Mouse (Mus musculus) liver, adult 10 weeks (tissue): Measurements from ENCODE around the gene Cyp2j9. TPM values are rescaled to one million over a fixed set of nuclear protein-coding genes. Genes with fewer than 3 reads are reported as not detected.

ENCODE experiments used
- polyA plus RNA-seq: library from polyadenylated mRNA; stranded (reverse); fragments of 350-450 nt; fragmentation: Illumina TruSeq; extraction: RNeasy Lipid Tissue Mini Kit (QIAGEN cat#74804); gene quantifications from one replicate; pipeline ENCODE4 v1.2.3, GENCODE M21; 2014; ENCODE audit warnings: low read depth, low replicate concordance

Cyp2j9 gene
- polyA plus RNA-seq = 7.4 TPM

DNA sequence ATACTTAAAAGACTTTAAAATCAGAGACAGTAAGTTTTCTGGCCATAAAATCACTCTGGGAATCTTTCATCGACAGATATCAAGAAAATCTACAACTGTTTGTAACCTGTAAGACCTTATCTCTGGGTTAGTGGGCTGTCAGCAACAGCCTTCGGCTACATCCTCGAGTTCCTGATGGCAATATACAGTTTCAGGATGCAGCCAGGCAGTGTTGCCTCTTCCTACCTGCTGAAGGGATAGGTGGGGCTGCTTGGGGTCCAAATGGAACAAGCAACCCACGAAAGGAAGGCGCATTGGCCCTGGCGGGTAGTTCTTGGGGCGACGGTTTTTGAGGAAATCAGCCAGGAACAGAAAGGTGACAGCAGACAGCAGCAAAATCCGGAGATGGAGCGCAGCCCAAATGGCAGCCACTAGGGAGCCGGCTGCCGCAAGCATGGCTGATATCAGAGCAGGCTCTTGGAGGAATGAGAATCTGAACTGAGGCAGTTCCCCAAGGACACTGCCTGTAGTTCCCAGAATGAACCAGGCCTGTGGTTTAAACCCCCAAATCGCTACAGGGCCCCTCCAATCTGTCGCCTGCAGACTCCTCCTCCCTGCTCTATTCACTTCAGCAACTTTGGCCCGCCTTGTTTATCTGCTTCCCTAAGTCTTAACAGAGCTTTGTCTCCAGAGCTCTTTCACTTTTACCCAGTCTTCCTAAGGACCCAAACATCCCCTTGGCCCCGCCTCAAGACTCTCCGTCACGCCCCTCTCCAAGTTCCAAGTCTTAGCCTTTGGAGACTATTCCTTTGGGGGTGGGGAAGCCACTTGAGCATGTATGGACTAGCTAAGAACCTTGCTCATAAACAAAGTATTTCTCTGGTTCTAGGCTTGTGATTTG is at the start of gene Cyp2j9:
Gene Cyp2j9 (minus strand): TSS at position 668 of the 880 bp plus-strand sequence.

DNA sequence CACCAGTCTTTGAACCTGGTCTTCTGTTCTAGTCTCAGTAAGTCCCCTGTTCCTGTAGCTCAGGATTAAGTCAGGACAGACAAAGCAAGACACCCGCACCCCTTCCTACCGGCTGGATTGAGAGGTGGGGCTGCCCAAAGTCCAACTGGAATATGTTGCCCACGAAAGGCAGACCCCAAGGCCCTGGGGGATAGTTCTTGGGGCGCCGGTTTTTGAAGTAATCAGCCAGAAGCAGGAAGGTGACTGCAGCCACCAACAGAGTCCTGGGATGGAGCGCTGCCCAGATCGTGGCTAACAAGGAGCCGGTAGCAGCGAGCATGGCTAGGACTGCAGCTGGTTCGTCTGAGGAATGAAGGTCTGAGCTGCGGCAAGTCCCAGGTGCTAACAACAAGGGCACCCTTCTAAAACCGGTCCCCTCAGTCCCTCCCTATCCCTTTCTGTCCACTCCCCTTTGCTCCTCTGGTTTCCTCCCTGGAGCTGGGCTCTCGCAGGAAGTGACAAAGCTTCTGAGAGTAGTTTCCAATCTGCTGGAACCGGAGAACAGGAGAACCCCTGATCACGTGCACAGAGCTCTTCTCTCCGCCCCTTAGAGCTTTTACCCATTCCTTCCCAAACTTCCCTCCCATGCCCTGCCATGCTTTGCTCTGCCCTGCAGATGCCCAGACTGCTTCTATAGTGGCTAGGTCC is 38.1 kb downstream of the Cyp2j9 start, which contains the start of gene Cyp2j6:
Gene Cyp2j6 (minus strand): TSS at position 529 of the 687 bp plus-strand sequence.

Other genes starting within 250 kb of the Cyp2j9 start
- gene Cyp2j11, start 242.9 kb downstream of the Cyp2j9 start, polyA plus RNA-seq = not detected
- gene Cyp2j8, start 84.2 kb downstream of the Cyp2j9 start, polyA plus RNA-seq = 0.42 TPM
- 117 TPM for gene Cyp2j6, start 37.9 kb downstream of the Cyp2j9 start, polyA plus RNA-seq
- gene Cyp2j5, start 72.6 kb upstream of the Cyp2j9 start, polyA plus RNA-seq = 1,607 TPM
- gene Gm12695, start 193.6 kb upstream of the Cyp2j9 start, polyA plus RNA-seq = not detected